Mouse (Mus musculus) right cerebral cortex, adult 2 months (tissue): Measurements from ENCODE around the gene Ptprg.
A peak's percentile ranks its signal among the peaks of the same experiment; 100 is the strongest.

Source experiments
- DNase-seq, 2 experiments: peaks; one replicate each; pipeline ENCODE4 v3.0.0; 2021 to 2022; ENCODE audit warnings: low spot score in 2 of 2

Gene Ptprg

DNA sequence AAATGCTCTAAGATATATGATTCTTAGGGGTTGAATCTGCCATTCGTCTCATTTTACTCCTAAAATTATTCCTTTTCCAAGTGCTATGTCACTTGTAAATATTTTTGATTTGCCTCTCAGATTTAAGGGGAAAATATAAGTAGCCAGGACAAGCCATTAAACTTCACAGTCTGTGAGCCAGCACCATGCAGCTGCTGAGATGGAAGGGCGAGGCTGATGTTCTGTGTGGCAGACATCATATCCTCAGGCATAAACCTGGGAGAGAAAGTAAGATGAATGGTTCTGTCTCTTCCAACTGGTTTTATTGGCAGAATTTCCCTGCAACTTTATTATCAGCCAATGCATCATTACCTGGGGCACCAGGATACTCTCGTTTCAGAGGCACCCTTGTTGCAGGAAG lies 538.4 kb downstream of the Ptprg start:
- no peak for DNase-seq

DNA sequence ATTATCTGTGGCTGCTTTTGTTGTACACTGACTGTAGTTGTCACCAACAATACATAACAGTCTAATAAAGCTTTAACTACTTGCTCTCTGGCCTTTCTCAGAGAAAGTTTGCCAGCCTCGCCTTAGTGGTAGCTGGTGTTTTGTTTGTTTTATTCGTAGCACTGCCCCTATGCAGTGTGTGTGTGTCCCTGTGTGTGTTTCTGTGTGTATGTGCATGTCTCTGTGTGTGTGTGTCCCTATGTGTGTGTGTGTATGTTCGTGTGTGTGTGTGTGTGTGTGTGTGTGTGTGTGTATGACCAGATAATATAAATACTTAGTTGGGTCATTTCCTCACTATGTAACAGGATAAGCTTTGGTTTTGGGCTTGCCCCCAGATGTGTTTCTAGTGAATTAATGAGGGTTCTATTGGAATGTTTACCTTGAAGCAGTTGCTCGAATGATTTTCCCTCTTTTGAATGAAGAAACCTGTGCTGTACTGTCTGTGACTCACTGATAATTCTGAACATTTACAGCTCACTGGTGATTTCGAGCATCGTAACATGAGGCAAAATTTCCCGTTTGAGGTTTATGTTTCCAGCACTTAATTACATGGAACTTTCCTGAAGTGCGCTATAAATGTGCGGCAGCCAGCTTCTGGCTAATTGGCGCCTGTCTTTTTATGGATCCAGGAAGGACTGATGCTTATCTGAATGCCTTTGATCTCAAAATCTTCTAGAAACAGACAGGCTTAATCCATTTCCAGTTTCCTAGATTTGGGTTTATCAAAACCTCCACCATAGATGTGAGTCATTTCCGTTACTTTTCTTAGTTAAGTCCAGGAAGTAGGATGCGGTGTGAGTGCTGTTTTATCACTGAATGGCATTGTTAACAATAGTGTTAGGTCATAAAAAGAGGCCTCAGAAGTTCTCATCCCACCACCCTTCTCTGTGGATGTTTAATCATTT lies 546.3 kb downstream of the Ptprg start:
- no peak for DNase-seq

GRCm38 (mm10) chr14:12102389-12103325 lies 549.3 kb downstream of the Ptprg start:
- no peak for DNase-seq

DNA sequence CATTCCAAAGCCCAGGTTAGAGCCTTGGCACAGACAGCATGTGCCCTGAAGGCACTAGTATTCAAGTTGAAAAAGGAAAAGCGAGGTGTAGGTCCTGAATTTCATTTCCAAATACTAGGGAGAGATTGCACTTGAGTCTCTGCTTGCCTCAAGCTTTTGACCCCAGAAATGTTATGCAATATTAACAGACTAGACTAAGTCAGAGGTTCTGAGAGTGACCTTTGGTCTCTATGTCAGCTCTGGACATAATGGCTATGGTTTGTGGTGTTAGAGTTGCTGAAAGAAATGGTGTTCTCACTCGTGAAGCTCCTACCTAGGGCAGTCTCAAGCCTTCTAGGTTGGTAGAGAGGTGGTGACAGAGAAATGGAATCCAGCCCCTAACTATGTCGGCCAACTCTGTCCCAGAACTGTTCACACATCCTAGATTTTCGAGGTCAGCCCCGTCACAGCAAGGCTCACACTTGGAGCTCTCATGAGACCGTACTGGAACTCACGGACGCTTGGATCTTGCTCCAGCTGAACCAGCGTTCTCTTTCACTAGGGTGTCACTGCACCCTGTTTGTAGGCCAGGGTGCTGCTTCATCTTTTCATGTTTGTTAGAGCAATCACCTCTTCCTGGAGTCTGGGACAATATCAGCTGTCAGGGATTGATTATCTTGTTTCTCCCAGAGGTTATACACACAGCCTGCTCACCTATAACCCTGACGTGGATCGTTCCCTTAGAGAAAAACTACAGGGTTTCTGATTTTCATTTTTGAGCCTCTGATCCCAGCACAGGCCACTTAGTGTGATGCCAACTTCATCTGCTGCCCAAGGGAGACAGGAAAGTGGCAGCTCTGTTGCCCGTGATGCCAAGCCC lies 551.2 kb downstream of the Ptprg start:
- no peak for DNase-seq

GRCm38 (mm10) chr14:12105156-12105430 lies 551.8 kb downstream of the Ptprg start:
- DNase-seq = no peak

- no peak for DNase-seq
Measured at GRCm38 (mm10) chr14:12105593-12105992, 552.3 kb downstream of the Ptprg start.

GRCm38 (mm10) chr14:12107459-12107858 lies 554.1 kb downstream of the Ptprg start:
- DNase-seq = no peak

GRCm38 (mm10) chr14:12107991-12108390 lies 554.7 kb downstream of the Ptprg start:
- DNase-seq = no peak

GRCm38 (mm10) chr14:12112548-12113011 lies 559.2 kb downstream of the Ptprg start:
- no peak for DNase-seq

DNA sequence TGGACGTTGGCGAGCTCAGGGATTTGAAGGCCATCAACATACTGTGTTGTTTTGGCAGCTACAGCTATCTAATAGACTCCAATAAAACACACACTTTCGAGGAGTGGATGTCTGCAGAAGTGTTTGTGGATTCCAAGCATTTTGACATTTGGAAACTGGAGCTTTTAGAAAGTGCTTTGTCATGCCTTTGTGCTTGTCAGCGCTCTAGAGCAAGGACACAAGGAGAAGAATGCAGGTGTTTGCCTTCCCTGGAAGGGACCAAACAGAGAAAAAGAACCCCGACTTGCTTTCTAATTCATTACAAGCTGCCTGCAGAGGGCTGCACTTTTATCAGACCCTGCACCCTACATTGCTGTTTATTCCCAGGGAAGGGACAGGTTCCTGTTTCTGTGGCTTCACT lies 560.0 kb downstream of the Ptprg start:
- DNase-seq = no peak

DNA sequence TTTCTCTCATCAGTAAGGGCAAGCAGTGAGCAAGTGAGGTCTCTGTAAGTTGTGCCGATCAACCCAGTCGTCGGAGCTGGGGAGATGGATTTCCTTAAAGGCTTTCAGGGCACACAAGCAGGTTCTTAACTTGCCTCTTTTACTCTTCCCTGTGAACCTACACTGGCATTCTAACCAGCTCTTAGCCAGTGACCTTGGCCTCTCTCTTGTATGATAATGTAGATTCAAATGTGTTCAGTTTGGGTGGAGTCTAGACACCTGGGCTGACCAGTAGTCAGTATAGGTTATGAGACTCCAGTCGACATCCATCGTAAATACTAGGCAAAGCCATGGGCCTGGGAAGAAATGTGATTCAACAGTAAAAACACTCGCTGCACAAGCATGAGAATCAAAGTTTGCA lies 560.7 kb downstream of the Ptprg start:
- DNase-seq = no peak

DNA sequence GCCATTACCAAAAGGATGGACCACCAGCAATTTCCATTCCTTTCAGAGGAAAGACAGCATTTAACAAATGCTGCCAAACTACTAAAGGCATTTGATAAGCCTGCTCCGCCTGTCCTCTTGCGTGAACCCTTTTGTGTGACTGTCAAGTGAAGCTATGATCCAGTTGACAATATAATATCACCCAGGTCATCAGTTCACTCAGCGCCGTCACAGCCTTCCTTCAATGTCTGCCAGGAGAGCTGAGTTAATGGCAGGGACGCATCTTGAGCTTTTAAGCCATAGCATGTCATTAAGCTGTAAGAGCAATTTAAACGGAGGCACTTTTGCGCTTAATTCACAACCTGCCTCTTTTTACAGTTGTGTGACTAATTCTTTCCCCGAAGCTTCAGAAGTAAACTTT lies 565.9 kb downstream of the Ptprg start:
- no peak for DNase-seq

DNA sequence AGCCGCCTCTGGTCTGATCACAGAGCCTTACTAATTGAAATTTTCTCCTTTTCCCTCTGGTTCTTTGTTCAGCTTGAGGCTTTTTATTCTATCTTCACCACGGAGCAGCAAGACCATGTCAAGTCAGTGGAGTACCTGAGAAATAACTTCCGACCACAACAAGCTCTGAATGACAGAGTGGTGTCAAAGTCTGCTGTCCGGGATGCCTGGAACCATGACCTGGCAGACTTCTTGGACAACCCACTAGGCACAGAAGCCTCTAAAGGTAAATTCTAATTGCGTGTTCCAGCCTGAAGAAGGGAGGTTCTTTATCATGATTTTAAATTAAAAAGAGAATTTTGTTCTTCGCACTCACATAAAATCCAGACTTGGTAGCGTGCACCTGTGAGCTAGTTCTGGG lies 568.6 kb downstream of the Ptprg start:
- DNase-seq = no peak

DNA sequence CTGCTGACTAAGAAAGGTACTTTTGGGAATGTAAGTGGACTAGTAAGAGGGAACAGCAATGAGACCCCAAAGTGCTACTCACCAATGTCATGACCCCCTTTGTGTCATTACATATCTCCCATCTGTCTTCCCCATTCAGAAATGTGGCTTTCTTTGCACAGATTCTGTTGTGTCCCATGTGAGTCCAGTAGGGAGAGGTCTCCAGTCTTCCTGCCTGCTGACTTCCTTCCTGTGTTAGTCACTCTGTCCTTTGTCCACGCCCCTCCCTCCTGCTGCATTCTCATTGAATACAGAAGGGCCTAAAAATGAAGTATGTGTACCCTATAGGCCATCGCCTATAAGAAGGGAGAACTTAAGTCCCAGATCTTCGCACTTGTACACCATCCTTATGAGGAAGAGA lies 571.4 kb downstream of the Ptprg start:
- DNase-seq = no peak

GRCm38 (mm10) chr14:12127951-12128350 lies 574.6 kb downstream of the Ptprg start:
- no peak for DNase-seq

- no peak for DNase-seq
Measured at GRCm38 (mm10) chr14:12132046-12132615, 578.8 kb downstream of the Ptprg start.

DNA sequence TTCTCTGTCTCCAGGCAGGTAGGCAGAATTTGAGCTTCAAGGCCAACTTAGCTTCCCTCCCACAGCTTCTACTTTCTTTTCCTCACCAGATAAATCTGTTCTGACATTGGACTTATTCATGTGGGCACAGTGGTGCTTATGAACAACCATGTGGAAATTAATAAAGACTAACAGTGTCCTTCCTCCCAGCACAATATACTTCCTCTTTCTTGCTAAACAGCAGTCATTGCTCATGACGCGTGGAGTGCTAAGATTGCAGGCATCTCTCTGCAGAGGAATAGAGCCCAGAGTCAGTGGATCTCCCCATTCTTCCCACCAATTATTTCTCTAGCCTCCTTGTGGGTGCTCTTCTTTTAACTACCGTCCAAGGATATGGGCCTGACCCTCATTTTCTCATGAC lies 579.8 kb downstream of the Ptprg start:
- DNase-seq = no peak

- DNase-seq = no peak
Measured at GRCm38 (mm10) chr14:12134504-12134903, 581.2 kb downstream of the Ptprg start.

DNA sequence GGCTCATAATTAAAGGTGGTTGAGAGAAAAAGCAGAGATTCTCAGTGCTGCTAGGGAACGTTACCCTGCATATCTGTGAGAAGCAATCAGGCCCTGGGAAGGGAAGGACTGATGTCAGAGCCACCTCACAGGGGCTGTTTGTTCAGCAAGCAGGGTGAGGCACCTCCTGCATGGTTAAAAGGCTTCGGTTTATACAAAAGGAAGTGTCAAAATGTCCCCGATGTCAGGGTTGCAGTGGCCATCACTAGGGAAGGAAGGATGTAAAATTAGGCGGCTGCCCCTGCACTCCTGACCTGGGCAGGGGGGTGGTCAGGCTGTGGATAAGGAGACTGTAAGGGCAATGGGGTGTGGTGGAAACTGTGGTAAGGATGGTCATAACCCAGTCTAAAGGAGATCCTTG lies 583.2 kb downstream of the Ptprg start:
- no peak for DNase-seq

GRCm38 (mm10) chr14:12139643-12140481 lies 586.5 kb downstream of the Ptprg start:
- peak; percentile 66 to 73 for DNase-seq
